Mouse (Mus musculus): ENCODE results near the gene Uimc1. TPM values are rescaled to one million over a fixed set of nuclear protein-coding genes. Genes with fewer than 3 reads are reported as not detected.
A peak's percentile ranks its signal among the peaks of the same experiment; 100 is the strongest.

Gene Uimc1
- polyA plus RNA-seq, 1 experiment from 2014 or later = 24.9 TPM

DNA sequence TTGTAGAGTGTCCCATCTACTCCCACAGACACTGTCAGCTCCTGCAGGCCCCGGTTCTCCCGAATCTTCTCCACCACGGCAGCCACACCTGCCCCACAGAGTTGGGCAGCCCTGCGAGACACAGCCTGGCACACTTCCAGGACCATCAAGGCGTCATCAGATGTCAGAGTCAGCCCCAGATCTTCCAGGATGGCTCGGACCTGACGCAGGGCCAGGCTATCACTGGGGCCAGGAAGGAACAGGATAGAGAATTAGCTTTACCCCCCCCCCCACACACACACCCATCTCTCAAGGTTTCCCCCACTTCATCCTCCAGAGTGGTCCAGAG is 93.7 kb downstream of the Uimc1 start:
- Histone ChIP-seq H3K27me3 (ENCODE audit: insufficient read depth, low read length) (0 out of 2 replicates have a peak, but pooled peaks cover 3% of the 10 kb centered on the region), H3K9ac (replicated peaks; ENCODE audit: low read length) (no peak overlapping the region), H3K4me3 (ENCODE audit: low read length) (no peak overlapping the region), H3K27ac (ENCODE audit: low read length) (no peak overlapping the region), H3K4me1 (ENCODE audit: insufficient read depth, low read length) (0 out of 2 replicates have a peak, but pooled peaks cover 8% of the 10 kb centered on the region), H3K4me2 (replicated peaks; ENCODE audit: low read depth, low read length) (no peak overlapping the region), H3K9me3 (ENCODE audit: low read length) (no peaks in the 10 kb centered on the region), H3K36me3 (ENCODE audit: insufficient read depth, low read length) (no peaks in the 10 kb centered on the region)
- WGBS = 74% methylated on average over 7 of the region's 7 CpGs
- no peak for ATAC-seq (ENCODE audit: low FRiP score, low TSS enrichment)

DNA sequence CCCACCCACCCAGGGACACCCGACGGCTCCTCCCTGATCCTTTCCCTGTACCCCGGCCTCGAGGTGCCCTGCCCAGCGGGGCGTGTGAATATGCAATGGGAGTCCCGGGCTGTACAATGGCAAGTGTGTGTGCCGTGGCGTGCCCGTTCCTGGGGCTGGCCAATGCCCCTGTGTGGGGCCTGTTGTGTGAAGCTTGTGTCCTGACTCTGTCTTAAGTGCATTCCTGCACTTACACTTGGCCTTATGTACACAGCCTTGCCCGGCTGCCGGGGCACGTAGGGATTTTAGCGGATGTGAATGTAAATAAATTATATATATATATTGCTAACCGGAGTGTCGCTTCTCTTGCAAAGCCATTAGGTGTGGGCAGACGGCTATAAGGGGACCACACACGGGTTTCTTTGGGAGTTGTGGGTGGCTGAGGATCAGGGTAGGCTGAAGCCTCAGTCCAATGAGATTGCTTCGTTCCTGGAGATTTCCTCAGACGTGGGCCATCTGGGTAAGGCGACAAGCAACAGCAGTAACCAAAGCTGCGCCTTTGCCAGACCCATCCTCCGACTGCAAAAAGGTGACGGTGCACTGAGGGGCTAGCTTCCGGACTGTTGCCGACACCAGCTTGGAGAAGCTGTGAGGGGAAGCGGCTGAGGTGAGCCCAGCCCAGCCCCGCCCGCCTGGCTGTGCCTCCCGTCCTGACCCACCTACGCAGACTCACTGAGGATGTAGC is 94.2 kb downstream of the Uimc1 start:
- Histone ChIP-seq H3K27me3 (ENCODE audit: insufficient read depth, low read length) (0 out of 2 replicates have a peak, but pooled peaks cover 3% of the 10 kb centered on the region), H3K27ac (ENCODE audit: low read length) (no peak overlapping the region), H3K4me2 (replicated peaks; ENCODE audit: low read depth, low read length) (no peak overlapping the region), H3K4me1 (ENCODE audit: insufficient read depth, low read length) (0 out of 2 replicates have a peak, but pooled peaks cover 8% of the 10 kb centered on the region), H3K9me3 (ENCODE audit: low read length) (no peaks in the 10 kb centered on the region), H3K36me3 (ENCODE audit: insufficient read depth, low read length) (no peaks in the 10 kb centered on the region), H3K9ac (replicated peaks; ENCODE audit: low read length) (no peak overlapping the region), H3K4me3 (ENCODE audit: low read length) (no peak overlapping the region)
- ATAC-seq (ENCODE audit: low FRiP score, low TSS enrichment) = peak; percentile 46; the same call in 1 of the 2 replicates
- 53% methylated on average over 31 of the region's 31 CpGs for WGBS

DNA sequence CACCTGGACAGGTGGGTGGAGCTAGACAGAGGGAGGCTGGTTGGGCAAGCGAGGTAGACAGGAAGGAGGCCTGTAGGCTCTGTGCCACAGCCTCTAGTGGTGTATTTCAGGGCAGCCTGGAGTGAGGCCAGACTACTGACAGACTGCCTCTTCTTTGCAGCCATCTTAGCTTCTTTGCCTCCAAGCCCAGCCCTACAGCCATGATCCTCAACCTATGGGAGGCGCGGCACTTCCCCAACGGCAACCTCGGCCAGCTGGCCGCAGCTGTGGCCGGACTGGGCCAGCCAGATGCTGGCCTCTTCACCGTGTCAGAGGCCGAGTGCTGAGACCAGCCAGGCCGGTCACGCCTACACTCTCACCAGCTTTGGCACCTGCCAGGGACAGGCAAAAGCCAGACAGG is 95.5 kb downstream of the Uimc1 start:
- Histone ChIP-seq H3K4me2 (replicated peaks; ENCODE audit: low read depth, low read length) (no peak overlapping the region), H3K9ac (replicated peaks; ENCODE audit: low read length) (no peak overlapping the region), H3K27ac (ENCODE audit: low read length) (no peak overlapping the region), H3K9me3 (ENCODE audit: low read length) (no peaks in the 10 kb centered on the region), H3K27me3 (ENCODE audit: insufficient read depth, low read length) (0 out of 2 replicates have a peak, but pooled peaks cover 3% of the 10 kb centered on the region), H3K4me1 (ENCODE audit: insufficient read depth, low read length) (0 out of 2 replicates have a peak, but pooled peaks cover 8% of the 10 kb centered on the region), H3K4me3 (ENCODE audit: low read length) (no peak overlapping the region), H3K36me3 (ENCODE audit: insufficient read depth, low read length) (no peaks in the 10 kb centered on the region)
- peak; percentile 25; the same call in 1 of the 2 replicates for ATAC-seq (ENCODE audit: low FRiP score, low TSS enrichment)
- WGBS = 49% methylated on average over 11 of the region's 11 CpGs

DNA sequence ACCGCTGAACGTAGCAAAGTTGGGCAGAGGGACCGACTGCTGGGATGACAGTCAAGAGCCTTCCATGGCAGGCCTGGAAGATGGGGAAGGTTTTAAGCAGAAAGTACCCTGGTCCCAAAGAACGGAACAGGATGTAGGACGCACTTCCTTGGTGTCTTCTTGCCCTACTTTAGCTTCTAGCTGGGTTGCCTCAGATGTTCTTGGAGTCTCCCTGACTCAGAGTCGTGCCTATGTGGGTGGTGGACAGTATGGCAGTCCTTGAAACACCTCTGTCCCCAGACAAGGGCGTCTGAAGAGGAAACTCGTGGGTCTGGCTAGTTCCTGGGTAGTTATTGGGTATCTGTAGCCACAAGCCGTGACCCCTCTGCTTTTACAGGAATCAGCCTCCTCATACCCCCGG is 98.0 kb downstream of the Uimc1 start:
- Histone ChIP-seq H3K27ac (ENCODE audit: low read length) (no peak overlapping the region), H3K4me3 (ENCODE audit: low read length) (no peak overlapping the region), H3K4me1 (ENCODE audit: insufficient read depth, low read length) (0 out of 2 replicates have a peak, but pooled peaks cover 8% of the 10 kb centered on the region), H3K9me3 (ENCODE audit: low read length) (no peaks in the 10 kb centered on the region), H3K4me2 (replicated peaks; ENCODE audit: low read depth, low read length) (no peak overlapping the region), H3K27me3 (ENCODE audit: insufficient read depth, low read length) (0 out of 2 replicates have a peak, but pooled peaks cover 3% of the 10 kb centered on the region), H3K9ac (replicated peaks; ENCODE audit: low read length) (no peak overlapping the region), H3K36me3 (ENCODE audit: insufficient read depth, low read length) (no peaks in the 10 kb centered on the region)
- WGBS = 71% methylated on average over 10 of the region's 10 CpGs
- ATAC-seq (ENCODE audit: low FRiP score, low TSS enrichment) = no peak

- 0 out of 2 replicates have a peak, but pooled peaks cover 2% of the 10 kb centered on the region for H3K4me1 ChIP-seq (ENCODE audit: insufficient read depth, low read length)
- no peaks in the 10 kb centered on the region for H3K36me3 ChIP-seq (ENCODE audit: insufficient read depth, low read length)
- H3K27me3 ChIP-seq (ENCODE audit: insufficient read depth, low read length) = 0 out of 2 replicates have a peak, but pooled peaks cover 3% of the 10 kb centered on the region
- no peak overlapping the region for H3K9ac ChIP-seq (replicated peaks; ENCODE audit: low read length)
- 67% methylated on average over 10 of the region's 10 CpGs for WGBS
- no peaks in the 10 kb centered on the region for H3K9me3 ChIP-seq (ENCODE audit: low read length)
- ATAC-seq (ENCODE audit: low FRiP score, low TSS enrichment) = no peak
- H3K27ac ChIP-seq (ENCODE audit: low read length) = no peak overlapping the region
- no peak overlapping the region for H3K4me2 ChIP-seq (replicated peaks; ENCODE audit: low read depth, low read length)
- no peak overlapping the region for H3K4me3 ChIP-seq (ENCODE audit: low read length)
Observed at GRCm38 (mm10) chr13:55000433-55000832, 99.7 kb downstream of the Uimc1 start.

DNA sequence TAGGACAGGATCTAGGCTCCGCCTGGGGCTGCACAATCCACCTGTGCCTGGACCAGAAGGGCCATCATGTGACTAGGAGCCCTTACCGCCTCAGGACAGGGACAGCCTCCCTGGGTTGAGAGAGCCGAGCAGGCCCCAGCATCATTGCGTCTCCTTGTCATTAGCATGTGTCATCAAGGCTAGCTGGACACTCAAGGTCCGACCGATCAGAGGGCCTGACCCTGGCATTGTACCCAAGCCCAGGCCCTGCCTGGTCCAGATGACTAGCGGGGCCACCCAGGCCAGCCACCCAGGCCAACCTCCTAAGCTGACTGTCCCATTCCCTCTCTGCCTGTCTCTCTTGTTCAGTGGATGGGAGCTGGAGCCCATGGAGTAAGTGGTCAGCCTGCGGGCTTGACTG is 102.5 kb downstream of the Uimc1 start:
- Histone ChIP-seq H3K9ac (replicated peaks; ENCODE audit: low read length) (no peak overlapping the region), H3K9me3 (ENCODE audit: low read length) (no peaks in the 10 kb centered on the region), H3K27ac (ENCODE audit: low read length) (no peak overlapping the region), H3K27me3 (ENCODE audit: insufficient read depth, low read length) (peaks cover 13% of the 10 kb centered on the region; the same call in 1 of the 2 replicates), H3K4me2 (replicated peaks; ENCODE audit: low read depth, low read length) (no peak overlapping the region), H3K4me3 (ENCODE audit: low read length) (no peak overlapping the region), H3K4me1 (ENCODE audit: insufficient read depth, low read length) (peaks cover 6% of the 10 kb centered on the region; the same call in 1 of the 2 replicates), H3K36me3 (ENCODE audit: insufficient read depth, low read length) (no peaks in the 10 kb centered on the region)
- ATAC-seq (ENCODE audit: low FRiP score, low TSS enrichment) = no peak
- 87% methylated on average over 8 of the region's 8 CpGs for WGBS

GRCm38 (mm10) chr13:54995161-54995560 is 104.9 kb downstream of the Uimc1 start:
- WGBS = 74% methylated on average over 6 of the region's 6 CpGs
- Histone ChIP-seq H3K36me3 (ENCODE audit: insufficient read depth, low read length) (no peaks in the 10 kb centered on the region), H3K4me1 (ENCODE audit: insufficient read depth, low read length) (peaks cover 6% of the 10 kb centered on the region; the same call in 1 of the 2 replicates), H3K9ac (replicated peaks; ENCODE audit: low read length) (no peak overlapping the region), H3K27me3 (ENCODE audit: insufficient read depth, low read length) (peaks cover 10% of the 10 kb centered on the region; the same call in 1 of the 2 replicates), H3K4me3 (ENCODE audit: low read length) (no peak overlapping the region), H3K9me3 (ENCODE audit: low read length) (no peaks in the 10 kb centered on the region), H3K27ac (ENCODE audit: low read length) (no peak overlapping the region), H3K4me2 (replicated peaks; ENCODE audit: low read depth, low read length) (no peak overlapping the region)
- ATAC-seq (ENCODE audit: low FRiP score, low TSS enrichment) = no peak

- Histone ChIP-seq H3K4me1 (ENCODE audit: insufficient read depth, low read length) (peaks cover 6% of the 10 kb centered on the region; the same call in 1 of the 2 replicates), H3K9ac (replicated peaks; ENCODE audit: low read length) (no peak overlapping the region), H3K27ac (ENCODE audit: low read length) (no peak overlapping the region), H3K4me2 (replicated peaks; ENCODE audit: low read depth, low read length) (no peak overlapping the region), H3K36me3 (ENCODE audit: insufficient read depth, low read length) (no peaks in the 10 kb centered on the region), H3K9me3 (ENCODE audit: low read length) (no peaks in the 10 kb centered on the region), H3K4me3 (ENCODE audit: low read length) (no peak overlapping the region), H3K27me3 (ENCODE audit: insufficient read depth, low read length) (peaks cover 10% of the 10 kb centered on the region; the same call in 1 of the 2 replicates)
- WGBS = 21% methylated on average over 4 of the region's 4 CpGs
- ATAC-seq (ENCODE audit: low FRiP score, low TSS enrichment) = no peak
Observed at GRCm38 (mm10) chr13:54994576-54994975, 105.5 kb downstream of the Uimc1 start.

DNA sequence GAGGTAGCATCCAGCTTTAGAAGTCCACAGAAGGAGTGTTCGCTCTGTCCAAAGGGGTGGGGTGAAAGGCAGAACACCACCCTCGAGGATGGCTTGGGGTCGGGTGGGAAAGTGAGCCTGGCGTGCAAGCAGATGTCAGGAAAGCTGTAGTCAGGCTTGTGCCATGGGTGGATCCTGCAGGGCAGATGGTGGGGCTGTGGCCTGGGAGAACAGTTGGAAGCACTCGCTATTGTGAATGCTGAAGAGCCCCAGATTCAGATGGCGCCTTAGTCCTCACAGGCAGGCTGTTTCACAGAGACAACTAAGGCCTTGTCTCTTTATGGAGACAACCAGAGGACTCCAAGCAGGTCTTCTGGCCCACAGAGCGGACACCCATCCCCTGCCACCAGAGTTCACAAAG is 107.9 kb downstream of the Uimc1 start:
- Histone ChIP-seq H3K9me3 (ENCODE audit: low read length) (no peaks in the 10 kb centered on the region), H3K4me1 (ENCODE audit: insufficient read depth, low read length) (peaks cover 16% of the 10 kb centered on the region), H3K9ac (replicated peaks; ENCODE audit: low read length) (no peak overlapping the region), H3K27me3 (ENCODE audit: insufficient read depth, low read length) (peaks cover 10% of the 10 kb centered on the region; the same call in 1 of the 2 replicates), H3K4me3 (ENCODE audit: low read length) (no peak overlapping the region), H3K27ac (ENCODE audit: low read length) (no peak overlapping the region), H3K4me2 (replicated peaks; ENCODE audit: low read depth, low read length) (no peak overlapping the region), H3K36me3 (ENCODE audit: insufficient read depth, low read length) (no peaks in the 10 kb centered on the region)
- ATAC-seq (ENCODE audit: low FRiP score, low TSS enrichment) = no peak
- 86% methylated on average over 7 of the region's 7 CpGs for WGBS

DNA sequence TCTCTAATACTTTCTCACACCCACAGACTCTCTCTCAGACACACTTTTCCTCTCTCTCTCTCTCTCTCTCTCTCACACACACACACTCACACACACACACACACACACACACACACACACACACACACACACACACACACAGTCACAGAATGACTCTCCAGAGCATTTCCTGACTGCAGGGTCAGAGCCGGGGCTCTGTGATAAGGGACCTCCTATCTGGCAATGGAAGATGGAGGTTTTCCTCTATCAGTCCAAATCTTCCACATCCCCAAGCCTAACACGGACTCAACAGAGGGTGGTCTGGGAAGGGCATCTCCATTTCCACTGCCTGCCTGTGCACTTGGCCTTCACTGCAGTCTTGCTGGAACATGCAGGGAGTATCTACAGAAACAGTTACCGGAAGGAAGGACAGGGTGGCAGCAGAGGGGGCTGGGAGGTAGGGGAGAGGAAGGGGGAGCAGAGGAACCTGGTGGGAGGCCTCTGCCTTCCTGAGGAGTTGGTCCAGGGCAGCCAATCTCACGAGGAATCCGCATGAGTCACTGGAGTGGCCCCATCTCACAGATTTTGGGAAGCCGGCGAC is 111.8 kb downstream of the Uimc1 start:
- Histone ChIP-seq H3K4me3 (ENCODE audit: low read length) (no peak overlapping the region), H3K4me1 (ENCODE audit: insufficient read depth, low read length) (peaks cover 12% of the 10 kb centered on the region), H3K9me3 (ENCODE audit: low read length) (no peaks in the 10 kb centered on the region), H3K4me2 (replicated peaks; ENCODE audit: low read depth, low read length) (no peak overlapping the region), H3K27me3 (ENCODE audit: insufficient read depth, low read length) (peaks cover 2% of the 10 kb centered on the region; the same call in 1 of the 2 replicates), H3K36me3 (ENCODE audit: insufficient read depth, low read length) (no peaks in the 10 kb centered on the region), H3K27ac (ENCODE audit: low read length) (no peak overlapping the region), H3K9ac (replicated peaks; ENCODE audit: low read length) (no peak overlapping the region)
- ATAC-seq (ENCODE audit: low FRiP score, low TSS enrichment) = peak; percentile 9; the same call in 1 of the 2 replicates
- WGBS = 44% methylated on average over 7 of the region's 7 CpGs

Data from kidney, embryonic 16.5 days (tissue).